Mouse (Mus musculus): ENCODE data around the gene Nup155. TPM values are rescaled to one million over a fixed set of nuclear protein-coding genes. Genes with fewer than 3 reads are reported as not detected.
"Not testable (repeated sequence)": the region's sequence is repeated elsewhere in the genome, so short reads cannot be mapped to it uniquely, and the experiment has no call there.

Gene Nup155
- 9.6 and 10.1 TPM in 2 replicates for polyA plus RNA-seq (2015; fragmentation: Nextera tagmentation; extraction: Ambion mirVana)

GRCm38 (mm10) chr15:8108966-8109743 lies at the start of gene Nup155:
Gene Nup155, plus strand, starts transcription at chr15:8109273.
- under 1% methylated on average over 53 of the region's 54 CpGs for WGBS
- H3K4me2 ChIP-seq = peak within 1 kb of the TSS; percentile 72
- no peaks in the 10 kb centered on the region for H3K9me3 ChIP-seq
- peaks cover 26% of the 10 kb centered on the region for H3K4me1 ChIP-seq (replicated peaks)
- ATAC-seq (ENCODE audit: low FRiP score, low read depth) = peak; percentile 98
- peak within 1 kb of the TSS; percentile 58 for H3K9ac ChIP-seq
- peak within 1 kb of the TSS; percentile 84 for H3K27ac ChIP-seq (replicated peaks)
- peak within 1 kb of the TSS; percentile 67 for H3K4me3 ChIP-seq
- H3K36me3 ChIP-seq = peaks cover 17% of the 10 kb centered on the region
- no peaks in the 10 kb centered on the region for H3K27me3 ChIP-seq

- Histone ChIP-seq H3K4me2 (no peak overlapping the region), H3K36me3 (peaks cover 26% of the 10 kb centered on the region), H3K4me3 (no peak overlapping the region), H3K27me3 (no peaks in the 10 kb centered on the region), H3K9ac (no peak overlapping the region), H3K4me1 (replicated peaks) (no peaks in the 10 kb centered on the region), H3K9me3 (no peaks in the 10 kb centered on the region), H3K27ac (replicated peaks) (no peak overlapping the region)
- ATAC-seq (ENCODE audit: low FRiP score, low read depth) = no peak
- 88% methylated on average over 6 of the region's 6 CpGs for WGBS
These were observed 43.9 kb upstream of the Nup155 start for GRCm38 (mm10) chr15:8065221-8065620.

GRCm38 (mm10) chr15:8073159-8073558 lies 35.9 kb upstream of the Nup155 start:
- H3K36me3 ChIP-seq = peaks cover 48% of the 10 kb centered on the region
- H3K4me2 ChIP-seq; H3K27ac ChIP-seq (replicated peaks); H3K9me3 ChIP-seq; H3K4me3 ChIP-seq; H3K9ac ChIP-seq; ATAC-seq (ENCODE audit: low FRiP score, low read depth); H3K4me1 ChIP-seq (replicated peaks); H3K27me3 ChIP-seq: not testable (repeated sequence)
- over 99% methylated on average over 3 of the region's 3 CpGs for WGBS

GRCm38 (mm10) chr15:8082139-8082538 lies 26.9 kb upstream of the Nup155 start:
- 95% methylated on average over 8 of the region's 8 CpGs for WGBS
- H3K27me3 ChIP-seq = no peaks in the 10 kb centered on the region

GRCm38 (mm10) chr15:8087293-8087692 lies 21.8 kb upstream of the Nup155 start:
- 94% methylated on average over 4 of the region's 4 CpGs for whole genome bisulfite sequencing
- Histone ChIP-seq H3K9me3 (no peaks in the 10 kb centered on the region), H3K27me3 (no peaks in the 10 kb centered on the region), H3K9ac (no peak overlapping the region), H3K36me3 (peaks cover 19% of the 10 kb centered on the region), H3K4me3 (no peak overlapping the region), H3K4me1 (replicated peaks) (no peaks in the 10 kb centered on the region), H3K4me2 (no peak overlapping the region), H3K27ac (replicated peaks) (no peak overlapping the region)
- ATAC-seq (ENCODE audit: low FRiP score, low read depth) = no peak

More at GRCm38 (mm10) chr15:8082139-8082538, 26.9 kb upstream of the Nup155 start:
- H3K4me1 ChIP-seq (replicated peaks) = no peaks in the 10 kb centered on the region
- ATAC-seq (ENCODE audit: low FRiP score, low read depth) = no peak
- no peaks in the 10 kb centered on the region for H3K9me3 ChIP-seq
- H3K27ac ChIP-seq (replicated peaks) = no peak overlapping the region
- H3K36me3 ChIP-seq = peaks cover 29% of the 10 kb centered on the region
- no peak overlapping the region for H3K4me2 ChIP-seq
- no peak overlapping the region for H3K4me3 ChIP-seq
- H3K9ac ChIP-seq = no peak overlapping the region

- H3K9ac ChIP-seq = no peak overlapping the region
- H3K36me3 ChIP-seq = peaks cover 19% of the 10 kb centered on the region
- H3K27me3 ChIP-seq = no peaks in the 10 kb centered on the region
- no peak overlapping the region for H3K4me3 ChIP-seq
- 92% methylated on average over 3 of the region's 3 CpGs for WGBS
- H3K4me2 ChIP-seq = no peak overlapping the region
- no peaks in the 10 kb centered on the region for H3K9me3 ChIP-seq
- H3K4me1 ChIP-seq (replicated peaks) = no peaks in the 10 kb centered on the region
- H3K27ac ChIP-seq (replicated peaks) = no peak overlapping the region
- no peak for ATAC-seq (ENCODE audit: low FRiP score, low read depth)
These were observed 20.4 kb upstream of the Nup155 start for GRCm38 (mm10) chr15:8088715-8089114.

GRCm38 (mm10) chr15:8090685-8091084 lies 18.4 kb upstream of the Nup155 start:
- Histone ChIP-seq H3K36me3 (peaks cover 23% of the 10 kb centered on the region), H3K4me1 (replicated peaks) (no peaks in the 10 kb centered on the region), H3K9me3 (no peaks in the 10 kb centered on the region), H3K27me3 (no peaks in the 10 kb centered on the region), H3K9ac (no peak overlapping the region), H3K4me3 (no peak overlapping the region), H3K27ac (replicated peaks) (no peak overlapping the region), H3K4me2 (no peak overlapping the region)
- WGBS = 96% methylated on average over 2 of the region's 2 CpGs
- no peak for ATAC-seq (ENCODE audit: low FRiP score, low read depth)

GRCm38 (mm10) chr15:8092668-8093067 lies 16.4 kb upstream of the Nup155 start:
- not testable (repeated sequence) for H3K9ac ChIP-seq; H3K9me3 ChIP-seq; H3K27ac ChIP-seq (replicated peaks); H3K4me2 ChIP-seq; H3K4me3 ChIP-seq; H3K4me1 ChIP-seq (replicated peaks); H3K27me3 ChIP-seq
- H3K36me3 ChIP-seq = peaks cover 32% of the 10 kb centered on the region
- WGBS = 90% methylated on average over 1 of the region's 1 CpGs
- peak; percentile 45; the same call in 1 of the 2 replicates for ATAC-seq (ENCODE audit: low FRiP score, low read depth)

GRCm38 (mm10) chr15:8097853-8098252 lies 11.2 kb upstream of the Nup155 start:
- no peak overlapping the region for H3K27ac ChIP-seq (replicated peaks)
- peak overlapping the region; percentile 66 for H3K4me2 ChIP-seq
- H3K4me1 ChIP-seq (replicated peaks) = peaks cover 5% of the 10 kb centered on the region
- no peak for ATAC-seq (ENCODE audit: low FRiP score, low read depth)
- no peaks in the 10 kb centered on the region for H3K27me3 ChIP-seq
- H3K9ac ChIP-seq = no peak overlapping the region
- peak overlapping the region; percentile 8; the same call in 1 of the 2 replicates for H3K4me3 ChIP-seq
- H3K36me3 ChIP-seq = peaks cover 13% of the 10 kb centered on the region
- WGBS = 23% methylated on average over 7 of the region's 7 CpGs
- no peaks in the 10 kb centered on the region for H3K9me3 ChIP-seq

GRCm38 (mm10) chr15:8098774-8099749 lies 10.0 kb upstream of the Nup155 start, which contains the start of gene Wdr70:
Gene Wdr70, minus strand, starts transcription at chr15:8099209.
- no peaks in the 10 kb centered on the region for H3K9me3 ChIP-seq
- H3K9ac ChIP-seq = peak within 1 kb of the TSS; percentile 87
- H3K36me3 ChIP-seq = peaks cover 13% of the 10 kb centered on the region; the same call in 1 of the 2 replicates
- H3K4me3 ChIP-seq = peak within 1 kb of the TSS; percentile 93
- ATAC-seq (ENCODE audit: low FRiP score, low read depth) = peak; percentile 98
- H3K4me2 ChIP-seq = peak within 1 kb of the TSS; percentile 66
- H3K27me3 ChIP-seq = no peaks in the 10 kb centered on the region
- WGBS = 2% methylated on average over 56 of the region's 56 CpGs
- H3K4me1 ChIP-seq (replicated peaks) = peaks cover 5% of the 10 kb centered on the region
- peak within 1 kb of the TSS; percentile 73 for H3K27ac ChIP-seq (replicated peaks)

GRCm38 (mm10) chr15:8101975-8102542 lies 7.0 kb upstream of the Nup155 start:
- H3K9ac ChIP-seq; H3K36me3 ChIP-seq; H3K27me3 ChIP-seq; ATAC-seq (ENCODE audit: low FRiP score, low read depth); H3K4me2 ChIP-seq; H3K27ac ChIP-seq (replicated peaks); H3K4me1 ChIP-seq (replicated peaks); H3K9me3 ChIP-seq; H3K4me3 ChIP-seq: not testable (repeated sequence)
- 86% methylated on average over 15 of the region's 15 CpGs for WGBS

All from hindbrain, embryonic 15.5 days (tissue).